Mouse (Mus musculus) kidney, postnatal 10 days (tissue): Measurements from ENCODE around the gene Hs6st3.
"Not testable (repeated sequence)": the region's sequence is repeated elsewhere in the genome, so short reads cannot be mapped to it uniquely, and the experiment has no call there.

ENCODE experiments used
- DNase-seq: peaks from one replicate; pipeline ENCODE4 v3.0.0; 2021; ENCODE audit warnings: mixed read lengths

The Hs6st3 gene

GRCm38 (mm10) chr14:119250353-119250752 is 112.2 kb downstream of the Hs6st3 start:
- no peak for DNase-seq

DNA sequence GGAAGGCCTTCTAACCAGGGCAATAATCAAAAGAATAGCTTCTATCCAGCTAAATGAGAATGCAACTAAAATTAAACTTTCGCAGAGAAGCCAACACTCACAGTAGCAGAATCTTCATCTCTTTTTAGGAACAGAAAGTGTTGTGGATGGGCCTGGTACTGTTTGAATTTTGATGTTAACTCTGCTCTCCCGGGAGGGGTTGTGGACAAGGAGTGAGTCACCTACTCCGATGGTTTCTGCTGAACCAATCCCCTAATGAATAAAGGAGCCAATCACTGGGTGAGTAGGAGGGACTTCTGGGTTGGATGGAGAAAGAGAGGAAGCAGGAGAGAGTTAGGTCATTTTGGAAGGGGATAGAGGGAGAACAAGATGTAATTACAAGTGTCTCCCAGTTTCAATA is 117.3 kb downstream of the Hs6st3 start:
- no peak for DNase-seq

DNA sequence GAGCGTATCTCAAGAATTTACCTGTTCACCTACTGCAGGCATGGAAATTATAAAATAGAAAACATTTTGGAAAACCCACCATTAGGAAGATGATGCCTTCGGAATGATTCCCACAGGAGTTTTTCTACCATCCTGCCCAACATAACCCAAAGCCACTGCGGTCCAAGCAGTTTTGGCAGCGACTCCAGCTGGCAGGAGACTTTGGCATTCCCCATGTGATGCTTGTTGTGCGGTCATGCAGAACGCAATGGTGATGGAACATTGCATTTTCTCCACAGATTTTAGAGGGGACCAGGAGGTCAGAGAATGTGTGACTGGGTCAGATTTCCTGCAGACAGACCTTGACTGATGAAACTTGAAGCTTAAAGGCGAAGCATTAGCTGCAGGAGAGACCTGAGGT is 118.9 kb downstream of the Hs6st3 start:
- peak; percentile 31 for DNase-seq

- DNase-seq = no peak
These were observed 122.2 kb downstream of the Hs6st3 start for GRCm38 (mm10) chr14:119260176-119260962.

GRCm38 (mm10) chr14:119266334-119266733 is 128.2 kb downstream of the Hs6st3 start:
- no peak for DNase-seq

- DNase-seq = peak; percentile 24
These were observed 134.9 kb downstream of the Hs6st3 start for GRCm38 (mm10) chr14:119273088-119273487.

DNA sequence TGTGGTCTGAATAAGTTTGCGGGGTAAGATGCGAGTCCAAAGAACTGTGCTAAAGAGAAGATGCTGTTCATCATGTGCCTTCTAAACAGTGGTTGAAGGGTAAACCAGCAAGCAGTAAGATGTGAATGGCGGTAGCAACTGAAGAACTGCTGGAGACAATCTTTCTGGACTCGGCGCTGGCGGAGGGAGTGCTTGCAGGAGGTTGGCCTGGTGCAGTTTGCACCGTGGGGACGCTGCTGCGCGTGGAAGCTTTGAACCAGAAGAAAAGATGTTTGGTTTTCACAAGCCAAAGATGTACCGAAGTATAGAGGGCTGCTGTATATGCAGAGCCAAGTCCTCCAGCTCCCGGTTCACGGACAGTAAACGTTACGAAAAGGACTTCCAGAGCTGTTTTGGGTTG is 140.0 kb downstream of the Hs6st3 start:
- DNase-seq = not testable (repeated sequence)

GRCm38 (mm10) chr14:119283951-119284350 is 145.8 kb downstream of the Hs6st3 start:
- DNase-seq = no peak

- DNase-seq = no peak
These were observed 151.5 kb downstream of the Hs6st3 start for GRCm38 (mm10) chr14:119289668-119290067.

- DNase-seq = no peak
These were observed 155.9 kb downstream of the Hs6st3 start for GRCm38 (mm10) chr14:119294071-119294470.

GRCm38 (mm10) chr14:119306461-119306860 is 168.3 kb downstream of the Hs6st3 start:
- DNase-seq = no peak

DNA sequence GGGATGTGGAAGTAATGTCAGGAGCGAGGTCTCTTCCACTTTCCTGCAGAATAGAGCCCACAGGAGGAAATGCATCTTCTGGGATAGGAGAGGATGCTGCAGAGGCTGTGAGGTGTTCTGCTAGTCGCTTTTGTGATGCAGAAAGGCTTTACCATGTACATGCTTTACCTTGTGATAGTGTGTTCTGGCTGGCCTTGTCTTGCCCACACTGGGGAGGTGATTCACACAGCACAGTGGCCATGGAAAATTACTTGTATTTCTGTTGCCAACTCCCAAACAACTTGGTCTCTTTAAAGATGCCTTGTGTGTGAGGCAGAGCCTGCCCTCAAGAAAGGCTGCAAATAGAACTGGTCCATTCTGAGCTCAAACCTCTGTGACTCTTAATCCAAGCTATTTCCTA is 180.2 kb downstream of the Hs6st3 start:
- DNase-seq = no peak

GRCm38 (mm10) chr14:119347236-119347635 is 209.1 kb downstream of the Hs6st3 start:
- no peak for DNase-seq

DNA sequence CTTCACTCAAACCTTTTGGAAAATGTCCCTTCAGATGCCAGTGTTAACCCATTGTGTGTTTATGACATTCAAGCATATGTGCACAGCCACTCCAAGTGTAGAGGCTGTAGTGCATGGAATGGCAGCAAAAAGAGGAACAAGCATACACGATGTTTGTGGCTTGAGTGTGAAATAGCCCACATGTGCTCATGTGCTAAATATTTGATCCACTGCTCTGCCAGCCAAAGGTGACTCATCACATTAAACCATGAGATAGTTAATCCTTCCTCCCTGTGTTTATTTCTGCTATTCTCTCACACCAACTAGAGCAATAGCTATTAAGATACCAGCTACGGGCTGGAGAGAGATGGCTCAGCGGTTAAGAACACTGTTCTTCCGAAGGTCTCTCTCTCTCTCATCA is 223.3 kb downstream of the Hs6st3 start:
- no peak for DNase-seq

- DNase-seq = no peak
These were observed 229.8 kb downstream of the Hs6st3 start for GRCm38 (mm10) chr14:119367866-119368425.

DNA sequence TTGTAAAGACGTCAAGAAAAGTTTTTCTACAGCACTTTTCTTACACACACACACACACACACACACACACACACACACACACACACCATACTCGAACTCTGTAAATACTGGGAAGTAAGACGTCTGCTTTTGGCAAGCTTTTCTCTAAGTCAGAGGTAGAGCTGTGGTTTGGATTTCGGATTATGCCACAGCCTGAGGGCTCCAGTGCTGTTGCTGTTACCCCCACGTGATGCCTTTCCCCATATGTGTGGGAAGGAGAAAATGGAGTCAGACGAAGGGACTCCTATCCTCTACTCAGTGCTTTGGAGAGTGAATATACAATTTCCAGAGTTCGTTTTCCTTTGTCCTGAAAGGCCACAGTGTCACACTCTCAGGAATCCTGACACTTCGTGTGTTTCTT is 231.1 kb downstream of the Hs6st3 start:
- DNase-seq = no peak

DNA sequence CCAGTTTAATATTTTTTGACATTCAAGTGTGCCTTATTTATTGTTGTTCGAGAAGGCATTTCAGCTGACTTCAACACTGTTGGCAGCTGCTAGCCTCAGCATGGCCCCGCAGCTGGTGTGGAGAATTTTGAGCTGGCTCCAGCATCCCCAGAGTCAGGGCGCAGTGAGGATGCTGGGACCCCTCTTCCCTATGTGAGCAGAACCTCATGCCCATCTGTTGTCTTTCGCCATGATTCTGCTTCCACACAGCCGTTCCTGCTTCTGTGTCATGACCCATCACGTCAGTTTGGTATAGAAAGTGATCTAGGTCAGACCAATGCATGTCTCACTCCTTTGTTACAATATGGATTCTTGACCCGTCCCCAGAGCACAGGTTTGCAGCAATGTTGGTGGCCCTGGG is 231.9 kb downstream of the Hs6st3 start:
- no peak for DNase-seq

DNA sequence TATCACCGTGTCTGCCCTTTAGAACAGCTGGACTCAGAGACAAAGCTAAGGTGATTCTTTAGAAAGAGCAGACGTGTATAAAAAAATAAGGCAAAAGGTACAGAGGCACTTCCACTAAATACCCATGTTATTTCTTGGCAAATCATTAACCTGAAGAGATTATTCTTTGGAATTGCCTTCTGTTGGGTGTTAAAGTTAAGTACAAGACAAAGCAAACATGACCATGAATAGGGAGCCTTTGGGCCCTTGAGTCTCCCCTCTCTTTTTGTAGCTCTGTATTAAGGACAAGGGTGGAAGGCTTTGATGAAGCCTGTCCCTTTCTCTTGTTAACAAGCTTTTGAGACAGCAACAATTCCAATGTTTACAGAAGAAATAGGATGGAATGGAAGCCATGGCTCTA is 241.2 kb downstream of the Hs6st3 start:
- no peak for DNase-seq

GRCm38 (mm10) chr14:119401618-119402017 is 263.5 kb downstream of the Hs6st3 start:
- no peak for DNase-seq

DNA sequence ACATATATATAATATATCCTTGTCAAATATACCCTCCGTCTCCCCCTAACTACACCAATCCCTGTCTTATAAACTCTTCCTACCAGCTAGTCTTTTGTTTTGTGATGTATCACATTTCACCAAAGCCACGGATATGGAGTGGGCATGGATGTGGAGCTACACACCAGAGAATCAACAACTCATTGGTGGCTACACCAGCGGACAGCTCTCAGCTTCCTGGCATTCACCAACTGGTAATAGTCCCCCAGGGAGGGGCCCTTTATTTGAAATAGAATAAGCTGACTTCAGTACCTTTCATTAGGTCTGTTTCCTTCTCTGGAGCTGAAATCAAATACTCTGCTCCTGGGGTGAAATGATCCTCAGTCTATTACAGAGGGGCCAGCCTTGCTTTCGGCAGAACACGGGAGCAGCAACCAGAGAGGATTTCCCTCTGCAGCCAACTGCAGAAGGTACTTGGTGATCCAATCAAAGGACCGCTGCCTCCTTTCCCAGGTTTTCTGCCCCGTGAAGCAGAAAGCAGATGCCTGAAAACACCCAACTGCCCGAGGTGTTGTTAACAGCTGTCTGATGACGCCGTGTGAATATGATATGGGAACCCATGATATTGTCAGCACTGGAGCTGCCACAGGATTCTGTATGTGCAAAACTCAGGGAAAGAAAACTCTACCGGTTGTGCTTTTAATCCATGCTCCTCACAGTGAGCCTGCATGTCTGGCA is 271.4 kb downstream of the Hs6st3 start:
- DNase-seq = no peak

DNA sequence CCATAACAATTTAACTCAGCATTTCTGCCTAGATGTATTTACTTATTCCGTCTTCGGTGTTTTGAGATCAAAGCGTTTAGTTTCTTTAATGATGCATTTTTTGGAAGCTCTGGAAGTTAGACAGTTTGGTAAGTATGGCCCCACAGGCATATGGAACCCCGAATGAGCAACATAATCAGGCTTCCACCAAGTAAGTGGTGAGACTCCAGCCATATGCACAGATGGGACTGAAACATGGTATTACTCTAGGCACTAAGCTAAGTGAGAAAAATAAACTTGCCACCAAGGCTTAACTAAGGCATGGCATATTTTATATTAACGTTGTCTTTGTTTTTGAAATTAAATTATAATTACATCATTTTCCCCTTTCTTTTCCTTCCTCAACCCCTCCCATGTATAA is 284.8 kb downstream of the Hs6st3 start:
- no peak for DNase-seq

GRCm38 (mm10) chr14:119450471-119450870 is 312.3 kb downstream of the Hs6st3 start:
- no peak for DNase-seq

GRCm38 (mm10) chr14:119451594-119451993 is 313.5 kb downstream of the Hs6st3 start:
- DNase-seq = no peak

DNA sequence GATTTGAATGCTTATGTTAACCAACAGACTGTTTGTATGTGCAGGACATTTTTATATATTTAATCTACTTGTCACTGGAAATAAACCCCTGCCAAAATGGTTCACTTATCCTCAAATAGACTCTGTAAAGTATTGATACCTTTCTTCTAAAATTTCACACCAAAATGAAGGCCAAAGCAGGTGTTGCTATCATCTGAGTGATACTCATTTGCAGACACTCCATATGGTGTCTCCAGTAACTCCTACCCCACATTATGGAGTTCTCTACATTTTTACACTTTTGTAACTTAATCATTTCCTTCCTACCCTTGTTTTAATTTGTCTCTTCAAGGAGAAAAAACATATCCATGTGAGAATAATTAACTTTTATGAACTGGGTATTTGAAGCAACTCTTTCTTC is 314.2 kb downstream of the Hs6st3 start:
- no peak for DNase-seq
